Mouse (Mus musculus) kidney, postnatal 0 days (tissue): ENCODE results near the gene Olfr524. TPM values are rescaled to one million over a fixed set of nuclear protein-coding genes. Genes with fewer than 3 reads are reported as not detected.

ENCODE experiments used
- ATAC-seq: fragments of 200-750 bp; cut with Nextera tagmentation; replicated peaks from 2 replicates; pipeline ENCODE4 v1.8.0; 2017; ENCODE audit warnings: low read depth, moderate number of reproducible peaks, moderate TSS enrichment, moderate library complexity; ENCODE audit not compliant: low FRiP score
- DNase-seq: peaks from one replicate; pipeline ENCODE4 v3.0.0-alpha.2; 2016; ENCODE audit warnings: low spot score
- H3K27ac ChIP-seq: fragments of 300-500 bp; sonication (generic); 2 replicates; pipeline ENCODE4 v1.5.1; 2014; ENCODE audit warnings: mild to moderate bottlenecking
- H3K27me3 ChIP-seq: fragments of 300-500 bp; sonication (generic); 2 replicates; pipeline ENCODE4 v1.6.1; 2014; ENCODE audit warnings: low read length, mixed read lengths; ENCODE audit not compliant: insufficient read depth
- H3K36me3 ChIP-seq: fragments of 300-500 bp; sonication (generic); 2 replicates; pipeline ENCODE4 v1.6.1; 2014; ENCODE audit warnings: low read length, mixed read lengths; ENCODE audit not compliant: insufficient read depth
- H3K4me1 ChIP-seq: fragments of 300-500 bp; sonication (generic); replicated peaks from 2 replicates; pipeline ENCODE4 v1.6.1; 2014; ENCODE audit warnings: antibody characterized with exemption, low read length, mixed read lengths; ENCODE audit not compliant: insufficient read depth
- H3K4me2 ChIP-seq: fragments of 300-500 bp; sonication (generic); 2 replicates; pipeline ENCODE4 v1.6.1; 2014; ENCODE audit warnings: mild to moderate bottlenecking, low read length, moderate library complexity, mixed read lengths
- H3K4me3 ChIP-seq: fragments of 300-500 bp; sonication (generic); replicated peaks from 2 replicates; pipeline ENCODE4 v1.5.1; 2014; ENCODE audit warnings: low read depth, low read length
- H3K9ac ChIP-seq: fragments of 300-500 bp; sonication (generic); 2 replicates; pipeline ENCODE4 v1.6.1; 2014; ENCODE audit warnings: low read depth, low read length
- H3K9me3 ChIP-seq: fragments of 300-500 bp; sonication (generic); replicated peaks from 2 replicates; pipeline ENCODE4 v1.6.1; 2016; ENCODE audit warnings: low read length, inconsistent platforms, mixed read lengths
- CTCF ChIP-seq: IDR thresholded peaks from 2 replicates; pipeline ENCODE4 v1.5.1; 2016; ENCODE audit warnings: antibody characterized with exemption, low read depth, mild to moderate bottlenecking, moderate library complexity
- WGBS: fragments of 180-500 bp; shearing (Covaris S2); extraction: QIAGEN DNeasy Blood & Tissue Kit; methylation state at CpG from one replicate; pipeline ENCODE4 v1.1.7; 2014; 5-methylcytosine and 5-hydroxymethylcytosine counted together
- polyA plus RNA-seq: library from polyadenylated mRNA; unstranded; fragments of >200 nt; fragmentation: Nextera tagmentation; extraction: Ambion mirVana; gene quantifications from 2 replicates; pipeline ENCODE4 v1.2.1, GENCODE M21; 2015

The Olfr524 gene
- polyA plus RNA-seq, 1 experiment from 2014 or later: not detected

DNA sequence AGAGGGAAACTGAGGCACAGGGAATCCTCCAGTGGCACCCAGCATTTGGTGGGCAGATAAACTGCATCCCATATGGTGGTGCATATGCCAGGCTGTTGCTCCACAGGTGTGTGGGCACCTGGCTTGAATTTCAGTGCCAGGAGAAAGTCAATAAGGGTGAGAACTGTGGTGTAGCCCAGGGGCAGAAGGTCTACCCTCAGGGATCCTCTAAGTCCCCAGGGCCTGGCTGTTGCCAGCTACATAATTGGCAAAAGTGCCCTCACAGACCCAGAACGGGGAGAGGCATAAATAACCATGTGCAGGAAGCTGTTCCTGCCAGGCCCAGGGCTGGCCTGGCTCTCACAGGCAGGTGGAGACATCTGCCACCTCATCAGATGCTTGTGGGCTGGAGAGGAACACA lies 32.8 kb downstream of the Olfr524 start, which contains the start of gene Olfr523:
TSS of gene Olfr523 (plus strand) at position 282 of the 400 bp plus-strand sequence.
- no peak for ATAC-seq
- no peak for DNase-seq
- H3K4me3 ChIP-seq: no peak within 1 kb of the TSS
- H3K9me3 ChIP-seq: no peaks in the 10 kb centered on the region
- TF ChIP-seq CTCF: no peak
- no peak within 1 kb of the TSS for H3K4me2 ChIP-seq
- no peaks in the 10 kb centered on the region for H3K36me3 ChIP-seq
- no peak within 1 kb of the TSS for H3K27ac ChIP-seq
- no peak within 1 kb of the TSS for H3K9ac ChIP-seq
- H3K4me1 ChIP-seq: no peaks in the 10 kb centered on the region
- H3K27me3 ChIP-seq: no peaks in the 10 kb centered on the region
- WGBS: 47% methylated on average over 1 of the region's 1 CpGs

DNA sequence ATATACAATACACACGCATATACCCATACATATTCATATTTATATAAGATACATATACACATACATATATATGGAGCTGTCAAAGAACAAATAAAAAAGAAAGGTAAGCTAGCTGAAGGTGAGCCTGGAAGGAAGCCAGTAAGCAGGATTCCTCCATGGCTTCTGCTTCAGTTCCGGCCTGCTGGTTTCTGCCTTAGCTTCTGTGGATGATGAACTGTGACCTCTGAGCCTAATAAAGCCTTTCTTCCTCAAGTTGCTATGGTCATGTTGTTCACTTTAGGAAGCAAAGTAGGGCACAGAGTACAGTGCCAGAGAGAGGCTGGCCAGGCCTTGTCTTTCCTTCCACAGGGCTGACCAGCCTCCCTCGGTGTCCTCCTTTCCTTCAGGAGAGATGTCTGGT lies 34.9 kb downstream of the Olfr524 start:
- Histone ChIP-seq H3K9me3 (no peaks in the 10 kb centered on the region; the same call in 1 of the 2 replicates), H3K27me3 (no peaks in the 10 kb centered on the region), H3K36me3 (no peaks in the 10 kb centered on the region), H3K4me3 (no peak overlapping the region), H3K4me1 (no peaks in the 10 kb centered on the region), H3K27ac (no peak overlapping the region), H3K4me2 (no peak overlapping the region), H3K9ac (no peak overlapping the region)
- ATAC-seq (no peak), DNase-seq (no peak)
- 89% methylated on average over 3 of the region's 3 CpGs for WGBS
- TF ChIP-seq CTCF: no peak

DNA sequence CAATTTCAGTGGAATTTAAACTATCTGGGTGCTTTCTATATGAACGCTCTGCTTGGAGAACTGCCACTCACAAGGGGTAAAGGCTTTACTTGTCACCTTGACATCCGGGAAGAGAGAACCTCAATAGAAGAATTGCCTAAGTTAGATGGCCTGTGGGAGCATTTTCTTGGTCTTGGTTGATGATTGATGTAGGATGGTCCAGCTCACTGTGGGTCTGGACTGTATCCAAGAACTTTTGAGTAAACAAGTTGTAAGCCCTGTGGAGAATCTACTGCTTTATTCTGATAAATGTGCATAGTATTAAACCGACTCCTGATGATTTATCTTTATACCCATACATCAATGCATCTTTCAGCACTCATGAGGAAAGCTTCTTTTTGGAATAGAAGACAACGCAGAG lies 36.4 kb downstream of the Olfr524 start:
- Histone ChIP-seq H3K9ac (no peak overlapping the region), H3K9me3 (no peaks in the 10 kb centered on the region; the same call in 1 of the 2 replicates), H3K27me3 (no peaks in the 10 kb centered on the region), H3K27ac (no peak overlapping the region), H3K4me1 (no peaks in the 10 kb centered on the region), H3K4me3 (no peak overlapping the region), H3K36me3 (no peaks in the 10 kb centered on the region), H3K4me2 (no peak overlapping the region)
- TF ChIP-seq CTCF: no peak
- 70% methylated on average over 4 of the region's 4 CpGs for WGBS
- DNase-seq (no peak), ATAC-seq (no peak)

DNA sequence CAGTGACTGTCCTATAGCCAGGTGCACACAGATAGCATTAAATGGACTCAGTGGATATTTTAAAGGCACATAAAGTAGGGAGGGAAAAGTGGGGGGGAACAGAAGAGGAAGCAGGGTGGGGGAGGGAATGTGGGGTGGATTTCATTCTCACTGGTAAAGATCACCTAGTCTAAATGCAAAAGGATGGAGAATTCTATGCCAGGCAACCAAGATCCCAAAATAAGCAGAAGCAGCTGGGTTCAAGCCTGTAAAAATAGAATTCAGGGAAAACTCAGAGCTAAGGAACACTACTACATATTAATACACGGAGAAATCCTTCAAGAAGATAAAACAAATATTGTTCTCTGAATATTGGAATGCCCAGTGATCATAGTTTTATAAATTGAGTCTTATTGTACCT lies 37.8 kb downstream of the Olfr524 start:
- TF ChIP-seq CTCF: no peak
- 86% methylated on average over 1 of the region's 1 CpGs for WGBS
- Histone ChIP-seq H3K27me3 (no peaks in the 10 kb centered on the region), H3K4me2 (no peak overlapping the region), H3K4me3 (no peak overlapping the region), H3K4me1 (no peaks in the 10 kb centered on the region), H3K36me3 (no peaks in the 10 kb centered on the region), H3K27ac (no peak overlapping the region), H3K9me3 (no peaks in the 10 kb centered on the region; the same call in 1 of the 2 replicates), H3K9ac (no peak overlapping the region)
- ATAC-seq: no peak
- DNase-seq: no peak

DNA sequence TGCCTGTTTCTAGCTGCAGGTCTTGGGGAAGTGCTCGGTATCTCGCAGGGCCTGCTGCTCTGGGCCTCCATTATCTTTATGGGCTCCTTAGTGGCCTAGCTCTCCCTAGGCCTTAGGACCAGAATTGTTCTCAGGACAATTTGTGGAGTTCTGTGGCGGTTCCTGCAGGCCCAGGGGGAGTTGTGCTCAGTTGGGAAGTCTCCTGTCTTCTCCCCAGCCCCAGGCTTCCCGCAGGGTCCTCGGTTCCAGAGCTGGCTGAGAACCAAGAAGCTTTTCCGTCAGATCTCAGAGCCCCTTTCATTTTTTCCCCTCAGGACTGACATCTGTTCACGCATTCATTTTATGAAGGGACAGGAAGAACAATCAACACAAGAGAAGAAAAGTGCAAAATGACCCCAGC lies 41.1 kb downstream of the Olfr524 start, which contains the start of gene Olfr522:
TSS of gene Olfr522 (minus strand) at position 101 of the 400 bp plus-strand sequence.
- WGBS: 61% methylated on average over 7 of the region's 7 CpGs
- H3K36me3 ChIP-seq: no peaks in the 10 kb centered on the region
- no peaks in the 10 kb centered on the region; the same call in 1 of the 2 replicates for H3K9me3 ChIP-seq
- no peaks in the 10 kb centered on the region for H3K4me1 ChIP-seq
- H3K4me2 ChIP-seq: no peak within 1 kb of the TSS
- DNase-seq (no peak), ATAC-seq (no peak)
- no peak within 1 kb of the TSS for H3K27ac ChIP-seq
- no peak within 1 kb of the TSS for H3K9ac ChIP-seq
- no peak for TF ChIP-seq CTCF
- H3K4me3 ChIP-seq: no peak within 1 kb of the TSS
- H3K27me3 ChIP-seq: no peaks in the 10 kb centered on the region

DNA sequence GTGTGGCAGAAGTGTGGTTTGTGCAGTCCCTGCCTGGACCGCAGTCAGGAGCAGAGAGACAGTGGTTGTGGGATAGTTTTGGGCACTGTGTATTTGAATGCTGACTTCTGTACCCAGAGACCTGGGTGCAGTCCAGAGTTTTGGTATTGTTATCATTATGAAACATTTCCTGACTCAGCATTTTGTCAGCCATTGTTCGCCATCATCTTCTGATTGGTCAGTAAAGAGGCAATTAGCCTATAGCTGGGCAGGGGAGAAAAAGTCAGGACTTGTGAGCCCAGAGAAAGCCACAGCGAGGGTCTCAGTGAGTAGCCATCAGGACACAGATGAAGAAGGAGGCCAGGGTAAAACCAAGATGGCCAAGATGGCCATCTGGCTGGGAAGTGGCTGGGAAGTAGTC lies 45.4 kb downstream of the Olfr524 start:
- H3K27ac ChIP-seq: no peak overlapping the region
- TF ChIP-seq CTCF: no peak
- no peaks in the 10 kb centered on the region for H3K9me3 ChIP-seq
- H3K4me1 ChIP-seq: no peaks in the 10 kb centered on the region
- H3K4me2 ChIP-seq: no peak overlapping the region
- WGBS: 82% methylated on average over 3 of the region's 3 CpGs
- ATAC-seq: no peak
- no peaks in the 10 kb centered on the region for H3K36me3 ChIP-seq
- no peaks in the 10 kb centered on the region for H3K27me3 ChIP-seq
- H3K9ac ChIP-seq: no peak overlapping the region
- no peak overlapping the region for H3K4me3 ChIP-seq
- no peak for DNase-seq
